In the genomic region with DNA sequence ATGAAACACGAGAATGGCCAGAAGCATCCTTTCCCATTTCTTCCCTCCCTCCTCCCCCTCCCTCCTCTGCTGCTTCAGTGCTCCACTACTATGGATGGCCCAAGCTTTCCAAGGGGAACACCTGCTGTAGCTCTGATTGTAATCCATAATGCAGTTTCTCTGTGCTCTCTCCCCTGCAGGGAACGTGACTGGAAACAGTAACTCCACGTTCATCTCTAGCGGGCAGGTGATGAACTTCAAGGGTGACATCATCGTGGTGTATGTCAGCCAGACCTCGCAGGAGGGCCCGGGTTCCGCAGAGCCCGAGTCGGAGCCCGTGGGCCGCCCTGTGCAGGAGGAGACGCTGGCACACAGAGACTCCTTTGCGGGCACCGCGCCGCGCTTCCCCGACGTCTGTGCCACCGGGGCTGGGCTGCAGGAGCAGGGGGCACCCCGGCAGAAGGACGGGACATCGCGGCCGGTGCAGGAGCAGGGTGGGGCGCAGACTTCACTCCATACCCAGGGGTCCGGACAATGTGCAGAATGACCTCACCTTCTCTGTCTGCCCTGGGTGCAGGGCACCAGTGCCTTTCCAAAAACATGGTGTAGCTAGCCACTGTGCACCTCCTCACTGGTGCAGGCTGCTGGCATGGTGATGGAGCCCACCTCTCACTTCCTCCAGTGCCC, we compare ENCODE assay signal across 8 mouse cellular contexts.
DNase-seq lines count a peak whose midpoint lies in the region; ATAC-seq and TF ChIP-seq lines count a peak whose summit lies in the region.

No protein-coding gene starts in this region.

- no peak for TF ChIP-seq CTCF in kidney, adult 2 months (conservative IDR thresholded peaks at IDR 0.05; ENCODE audit: insufficient read depth, insufficient read length, low read depth, low read length)

- WGBS in kidney, embryonic 15.5 days = 4% methylated on average over 28 of the region's 28 CpGs
- 6% methylated on average over 28 of the region's 28 CpGs for WGBS in forebrain, embryonic 10.5 days
- WGBS in limb, embryonic 13.5 days = 9% methylated on average over 25 of the region's 28 CpGs
- WGBS in kidney, adult 2 months = 31% methylated on average over 28 of the region's 28 CpGs

- TF ChIP-seq POLR2A in kidney, adult 2 months (IDR thresholded peaks at IDR 0.05; ENCODE audit: low read depth, low read length) = no peak

- peak; percentile 69 for ATAC-seq in kidney, embryonic 15.5 days (replicated peaks; ENCODE audit: low FRiP score)
- ATAC-seq in cerebellum, adult (ENCODE audit: insufficient number of reproducible peaks, low FRiP score, low TSS enrichment) = peak; percentile 50
- ATAC-seq in limb, embryonic 13.5 days (ENCODE audit: low FRiP score, low read depth) = peak; percentile 36; the same call in 1 of the 2 replicates

- H3K36me3 ChIP-seq in kidney, embryonic 15.5 days = no peaks in the 10 kb centered on the region
- H3K36me3 ChIP-seq in forebrain, embryonic 10.5 days (replicated peaks) = no peaks in the 10 kb centered on the region
- no peaks in the 10 kb centered on the region for H3K36me3 ChIP-seq in limb, embryonic 13.5 days
- H3K36me3 ChIP-seq in kidney, adult 2 months (ENCODE audit: control insufficient read depth, insufficient read depth, low read length) = no peaks in the 10 kb centered on the region

- DNase-seq in kidney, postnatal 36 days = no peak
- no peak for DNase-seq in forebrain, embryonic 10.5 days (ENCODE audit: extremely low spot score, low spot score)
- DNase-seq in right cerebral cortex, postnatal 25 days = peak; percentile 10
- DNase-seq in kidney, adult 2 months = no peak
- DNase-seq in ovary, postnatal 36 days (ENCODE audit: low spot score) = no peak

- H3K27me3 ChIP-seq in kidney, embryonic 15.5 days = peaks cover 11% of the 10 kb centered on the region
- peaks cover 31% of the 10 kb centered on the region for H3K27me3 ChIP-seq in forebrain, embryonic 10.5 days (ENCODE audit: poor library complexity, severe bottlenecking)
- peaks cover 37% of the 10 kb centered on the region for H3K27me3 ChIP-seq in limb, embryonic 13.5 days
- H3K27me3 ChIP-seq in kidney, adult 2 months (replicated peaks; ENCODE audit: control insufficient read depth, insufficient read depth, low read length) = no peaks in the 10 kb centered on the region; the same call in 1 of the 2 replicates

- peak overlapping the region; percentile 58 for H3K4me2 ChIP-seq in kidney, embryonic 15.5 days
- peak overlapping the region; percentile 57 for H3K4me2 ChIP-seq in limb, embryonic 13.5 days (replicated peaks)

- H3K9me3 ChIP-seq in kidney, embryonic 15.5 days (replicated peaks) = no peaks in the 10 kb centered on the region
- no peaks in the 10 kb centered on the region for H3K9me3 ChIP-seq in forebrain, embryonic 10.5 days
- no peaks in the 10 kb centered on the region for H3K9me3 ChIP-seq in limb, embryonic 13.5 days

- peaks cover 19% of the 10 kb centered on the region for H3K4me1 ChIP-seq in kidney, embryonic 15.5 days
- H3K4me1 ChIP-seq in forebrain, embryonic 10.5 days = peaks cover 21% of the 10 kb centered on the region
- H3K4me1 ChIP-seq in limb, embryonic 13.5 days = peaks cover 17% of the 10 kb centered on the region
- H3K4me1 ChIP-seq in kidney, adult 2 months (ENCODE audit: control insufficient read depth, insufficient read depth, low read length) = 0 out of 2 replicates have a peak, but pooled peaks cover 2% of the 10 kb centered on the region

- H3K9ac ChIP-seq in kidney, embryonic 15.5 days = no peak overlapping the region
- peak overlapping the region; percentile 35; the same call in 1 of the 2 replicates for H3K9ac ChIP-seq in limb, embryonic 13.5 days

- H3K4me3 ChIP-seq in kidney, embryonic 15.5 days (replicated peaks) = peak overlapping the region; percentile 25
- H3K4me3 ChIP-seq in forebrain, embryonic 10.5 days = peak overlapping the region; percentile 50
- peak overlapping the region; percentile 29 for H3K4me3 ChIP-seq in limb, embryonic 13.5 days
- no peak overlapping the region for H3K4me3 ChIP-seq in kidney, adult 2 months (ENCODE audit: insufficient read depth, low read depth, low read length)

- no peak overlapping the region for H3K27ac ChIP-seq in kidney, embryonic 15.5 days
- peak overlapping the region; percentile 48; the same call in 1 of the 2 replicates for H3K27ac ChIP-seq in forebrain, embryonic 10.5 days
- no peak overlapping the region for H3K27ac ChIP-seq in limb, embryonic 13.5 days
- H3K27ac ChIP-seq in kidney, adult 2 months (ENCODE audit: insufficient read depth, low read depth, low read length) = no peak overlapping the region
